In genomic region chr2:167691871-167692661, GRCm38 (mm10) we compare ENCODE assay signal across 8 mouse cellular contexts. TPM values are rescaled to one million over a fixed set of nuclear protein-coding genes. Genes with fewer than 3 reads are reported as not detected.
DNase-seq lines count a peak whose midpoint lies in the region; ATAC-seq and TF ChIP-seq lines count a peak whose summit lies in the region.
"Had no signal": no experiment of that assay in that cellular context is flagged by ENCODE, and none has a peak within 500 bp of the region (broad histone marks: within the 10 kb centered on the region; RNA-seq: fewer than 3 reads in every experiment).

No protein-coding gene starts in this region.

- intact Hi-C loops in heart, postnatal 25 days (cut with DNase I): loop anchor here (5.0 kb wide), 1 partner anchor 75 kb away; no protein-coding TSS in a partner anchor

- H3K9ac ChIP-seq in heart, embryonic 15.5 days: no peak overlapping the region
- peak overlapping the region; percentile 93 for H3K9ac ChIP-seq in lung, postnatal 0 days (replicated peaks; ENCODE audit: low read depth)
- H3K9ac ChIP-seq in stomach, embryonic 16.5 days (ENCODE audit: low read length): peak overlapping the region; percentile 75

- H3K4me1 ChIP-seq in heart, embryonic 15.5 days (replicated peaks): peaks cover 39% of the 10 kb centered on the region
- no peaks in the 10 kb centered on the region; the same call in 1 of the 2 replicates for H3K4me1 ChIP-seq in lung, postnatal 0 days (ENCODE audit: insufficient read depth, low read depth, low read length)
- H3K4me1 ChIP-seq in embryonic fibroblast, embryonic 13.5 days (ENCODE audit: control insufficient read depth, insufficient read depth, low read length): no peaks in the 10 kb centered on the region; the same call in 1 of the 2 replicates
- peaks cover 22% of the 10 kb centered on the region for H3K4me1 ChIP-seq in stomach, embryonic 16.5 days (ENCODE audit: control insufficient read depth, insufficient read depth, low read length)

- no peak for ATAC-seq in heart, embryonic 15.5 days (replicated peaks; ENCODE audit: insufficient number of reproducible peaks, insufficient read depth, low FRiP score, low read depth)
- no peak for ATAC-seq in lung, postnatal 0 days
- no peak for ATAC-seq in stomach, embryonic 16.5 days (ENCODE audit: insufficient read depth, low FRiP score)
- ATAC-seq in cerebellum, adult (ENCODE audit: insufficient number of reproducible peaks, low FRiP score, low TSS enrichment): no peak

- H3K27me3 ChIP-seq in heart, embryonic 15.5 days: peaks cover 11% of the 10 kb centered on the region
- no peaks in the 10 kb centered on the region for H3K27me3 ChIP-seq in lung, postnatal 0 days (replicated peaks; ENCODE audit: insufficient read depth, low read length)
- no peaks in the 10 kb centered on the region for H3K27me3 ChIP-seq in stomach, embryonic 16.5 days (ENCODE audit: control insufficient read depth, insufficient read depth, low read length)

- H3K9me3 ChIP-seq in heart, embryonic 15.5 days (replicated peaks): peaks cover 4% of the 10 kb centered on the region; the same call in 1 of the 2 replicates
- no peaks in the 10 kb centered on the region for H3K9me3 ChIP-seq in lung, postnatal 0 days (ENCODE audit: low read length)
- H3K9me3 ChIP-seq in stomach, embryonic 16.5 days (replicated peaks; ENCODE audit: control insufficient read depth, low read length): no peaks in the 10 kb centered on the region

- TF ChIP-seq POLR2A in embryonic fibroblast, embryonic 13.5 days (IDR thresholded peaks at IDR 0.05; ENCODE audit: low read depth, low read length): peak; percentile 12; the same call in 1 of the 2 replicates

- no peaks in the 10 kb centered on the region for H3K36me3 ChIP-seq in heart, embryonic 15.5 days
- H3K36me3 ChIP-seq in lung, postnatal 0 days (ENCODE audit: insufficient read depth, low read length): peaks cover 16% of the 10 kb centered on the region
- H3K36me3 ChIP-seq in stomach, embryonic 16.5 days (ENCODE audit: control insufficient read depth, insufficient read depth, low read length): no peaks in the 10 kb centered on the region

- no peak for TF ChIP-seq CTCF in lung, postnatal 0 days (IDR thresholded peaks at IDR 0.05)
- no peak for TF ChIP-seq CTCF in embryonic fibroblast, embryonic 13.5 days (IDR thresholded peaks at IDR 0.05; ENCODE audit: borderline replicate concordance, insufficient read depth, low read length)

- DNase-seq in heart, postnatal 25 days (ENCODE audit: low spot score): no peak
- DNase-seq in lung, postnatal 0 days (ENCODE audit: low spot score): peak; percentile 25
- no peak for DNase-seq in lung, postnatal 10 days
- DNase-seq: gastrocnemius, postnatal 25 days had no signal

- peak overlapping the region; percentile 98 for H3K4me2 ChIP-seq in heart, embryonic 15.5 days
- H3K4me2 ChIP-seq in lung, postnatal 0 days (replicated peaks; ENCODE audit: low read depth, low read length): peak overlapping the region; percentile 75
- peak overlapping the region; percentile 90 for H3K4me2 ChIP-seq in stomach, embryonic 16.5 days (ENCODE audit: low read depth, low read length)

- peak overlapping the region; percentile 75 for H3K4me3 ChIP-seq in heart, embryonic 15.5 days
- H3K4me3 ChIP-seq in lung, postnatal 0 days (ENCODE audit: low read depth, low read length): peak overlapping the region; percentile 81
- peak overlapping the region; percentile 68 for H3K4me3 ChIP-seq in embryonic fibroblast, embryonic 13.5 days (ENCODE audit: insufficient read depth, low read length)
- peak overlapping the region; percentile 80; the same call in 1 of the 2 replicates for H3K4me3 ChIP-seq in stomach, embryonic 16.5 days (replicated peaks; ENCODE audit: low read length)

- TF ChIP-seq EP300 in lung, postnatal 0 days (IDR thresholded peaks at IDR 0.05): no peak

- no peak overlapping the region for H3K27ac ChIP-seq in heart, embryonic 15.5 days
- H3K27ac ChIP-seq in lung, postnatal 0 days (ENCODE audit: low read length): peak overlapping the region; percentile 98
- H3K27ac ChIP-seq in embryonic fibroblast, embryonic 13.5 days (ENCODE audit: insufficient read depth, low read length): peak overlapping the region; percentile 69
- no peak overlapping the region for H3K27ac ChIP-seq in stomach, embryonic 16.5 days (ENCODE audit: low read length)

- 89% methylated on average over 14 of the region's 14 CpGs for WGBS in heart, embryonic 15.5 days
- 63% methylated on average over 14 of the region's 14 CpGs for WGBS in lung, postnatal 0 days
- 84% methylated on average over 14 of the region's 14 CpGs for WGBS in stomach, embryonic 16.5 days

RNA-seq across cellular contexts. Expression of gene Tmem189, which starts 2.4 kb away (rescaled TPM):
- polyA plus RNA-seq in heart, embryonic 15.5 days (2015; fragmentation: Nextera tagmentation; extraction: Ambion mirVana): 35.3 and 45.7 TPM in 2 replicates
- 10 to 100 TPM; 27.2 TPM for total RNA-seq in heart, postnatal 25 days (2021)
- polyA plus RNA-seq in lung, postnatal 0 days (2015; fragmentation: Nextera tagmentation; extraction: Ambion mirVana): 51.7 and 55.1 TPM in 2 replicates
- polyA plus RNA-seq in embryonic fibroblast, embryonic 13.5 days (2011; ENCODE audit: insufficient read length, low read depth, missing spikeins): 31.3 and 37.9 TPM in 2 replicates
- polyA plus RNA-seq in stomach, embryonic 16.5 days (2015; fragmentation: Nextera tagmentation; extraction: Ambion mirVana): 35.7 and 36.8 TPM in 2 replicates

RNA-seq across cellular contexts. Expression of gene Cebpb, which starts 3.4 kb away (rescaled TPM):
- polyA plus RNA-seq in heart, embryonic 15.5 days (2015; fragmentation: Nextera tagmentation; extraction: Ambion mirVana): 10.2 and 14.3 TPM in 2 replicates
- total RNA-seq in heart, postnatal 25 days (2021): 10 to 100 TPM; 58.0 to 84.2 TPM
- polyA plus RNA-seq in lung, postnatal 0 days (2015; fragmentation: Nextera tagmentation; extraction: Ambion mirVana): 108 and 122 TPM in 2 replicates
- 43.4 and 44.0 TPM in 2 replicates for polyA plus RNA-seq in embryonic fibroblast, embryonic 13.5 days (2011; ENCODE audit: insufficient read length, low read depth, missing spikeins)
- polyA plus RNA-seq in stomach, embryonic 16.5 days (2015; fragmentation: Nextera tagmentation; extraction: Ambion mirVana): 0.69 and 0.92 TPM in 2 replicates

RNA-seq across cellular contexts. Expression of gene Gm20431, which starts 30.8 kb away (rescaled TPM):
- polyA plus RNA-seq in heart, embryonic 15.5 days (2015; fragmentation: Nextera tagmentation; extraction: Ambion mirVana): 7.3 TPM in 1 of 2 replicates, not detected in the other
- total RNA-seq in heart, postnatal 25 days (2021): 10 to 100 TPM; 18.0 to 18.4 TPM
- 5.2 and 8.4 TPM in 2 replicates for polyA plus RNA-seq in lung, postnatal 0 days (2015; fragmentation: Nextera tagmentation; extraction: Ambion mirVana)
- polyA plus RNA-seq in embryonic fibroblast, embryonic 13.5 days (2011; ENCODE audit: insufficient read length, low read depth, missing spikeins): 6.0 and 17.3 TPM in 2 replicates
- 9.2 TPM in 1 of 2 replicates, not detected in the other for polyA plus RNA-seq in stomach, embryonic 16.5 days (2015; fragmentation: Nextera tagmentation; extraction: Ambion mirVana)

Comparison
In these comparisons a context has a peak if more than half of its experiments do, and no peak if none do; other contexts are left out.
1. H3K27ac ChIP-seq: peak in lung, postnatal 0 days (single experiment) and embryonic fibroblast, embryonic 13.5 days (single experiment); none in heart, embryonic 15.5 days (single experiment) and stomach, embryonic 16.5 days (single experiment).
2. Peak in every context shown above with its lines, with median percentiles within 50 percentile points of each other: H3K4me2 ChIP-seq and H3K4me3 ChIP-seq.